Mouse (Mus musculus) layer of hippocampus, postnatal 10 days (tissue): Measurements from ENCODE around the gene Sec13. TPM values are rescaled to one million over a fixed set of nuclear protein-coding genes. Genes with fewer than 3 reads are reported as not detected.

ENCODE experiments used
- microRNA-seq, 2 experiments: library from miRNA; unstranded; fragments of <30 nt; microRNA quantifications; one replicate each; pipeline ENCODE4 v1.2.0; 2021
- total RNA-seq, 2 experiments: library from RNA; stranded (reverse); gene quantifications; 2 replicates each; pipeline ENCODE4 v1.2.3; 2021

Sec13 gene
- total RNA-seq, 2 experiments from 2014 or later, result 80.0 to 84.4 TPM

Small RNA genes lying within 50 kb of the gene (microRNA-seq; reads per million reads assigned to microRNA genes)
- 2.7 to 2.9 reads per million in 2 experiments for gene Mir7042

Other genes with a start within 250 kb of the Sec13 start
- 10 to 100 TPM; 36.7 to 39.7 TPM for gene Prrt3, start 238.8 kb downstream of the Sec13 start, total RNA-seq
- 10 to 100 TPM; 75.6 to 77.6 TPM for gene Emc3, start 209.1 kb downstream of the Sec13 start, total RNA-seq
- gene Fancd2, start 209.1 kb downstream of the Sec13 start, total RNA-seq, result 1 to 10 TPM; 3.2 to 4.9 TPM
- under 1 TPM in 1 of 2 experiments, not detected in 1; 0.49 TPM for gene Fancd2os, start 140.0 kb downstream of the Sec13 start, total RNA-seq
- gene Brk1, start 136.0 kb downstream of the Sec13 start, total RNA-seq, result 100 to 1,000 TPM; 221 TPM
- 10 to 100 TPM; 65.8 to 70.5 TPM for gene Vhl, start 116.8 kb downstream of the Sec13 start, total RNA-seq
- gene Irak2, start 102.3 kb downstream of the Sec13 start, total RNA-seq, result 10 to 100 TPM; 15.0 TPM
- 10 to 100 TPM; 59.7 to 74.3 TPM for gene Tatdn2, start 43.7 kb downstream of the Sec13 start, total RNA-seq
- gene Ghrl, start 20.9 kb downstream of the Sec13 start, total RNA-seq, result under 1 TPM in 1 of 2 experiments, not detected in 1; 0.69 TPM